Mouse (Mus musculus): ENCODE measurements around the gene Adgrg4. TPM values are rescaled to one million over a fixed set of nuclear protein-coding genes. Genes with fewer than 3 reads are reported as not detected.

Gene Adgrg4
- not detected in 2 replicates for polyA plus RNA-seq (2016; fragmentation: Nextera tagmentation; extraction: Ambion mirVana)

DNA sequence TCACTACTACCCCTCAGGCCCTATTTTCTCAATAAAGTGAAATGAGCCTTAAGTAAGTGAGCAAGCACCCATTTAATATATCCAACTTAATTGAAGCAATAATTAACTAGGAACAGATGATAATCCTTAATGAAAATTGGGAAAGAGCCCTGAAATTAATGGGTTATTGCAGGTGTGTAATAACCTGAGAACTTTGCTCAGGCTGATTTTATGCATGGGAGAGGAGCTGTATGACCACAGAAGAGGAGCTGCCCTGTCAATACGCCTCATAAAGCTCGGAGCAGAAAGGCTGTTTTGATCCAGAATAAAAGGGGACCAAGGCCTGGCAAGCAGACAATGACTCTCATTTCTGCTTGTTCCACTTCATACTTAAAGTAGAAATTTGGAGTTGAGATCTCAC is at the start of gene Adgrg4:
TSS of gene Adgrg4 (plus strand) at position 301 of the 400 bp plus-strand sequence.
- no peak within 1 kb of the TSS for H3K27ac ChIP-seq
- no peak within 1 kb of the TSS for H3K4me3 ChIP-seq
- no peak within 1 kb of the TSS for H3K4me2 ChIP-seq (replicated peaks)
- no peaks in the 10 kb centered on the region for H3K4me1 ChIP-seq
- ATAC-seq (ENCODE audit: insufficient number of reproducible peaks, insufficient read depth, low FRiP score, low TSS enrichment) = no peak
- H3K9ac ChIP-seq = no peak within 1 kb of the TSS
- no peaks in the 10 kb centered on the region for H3K36me3 ChIP-seq
- 87% methylated on average over 2 of the region's 2 CpGs for WGBS
- no peaks in the 10 kb centered on the region for H3K27me3 ChIP-seq
- no peaks in the 10 kb centered on the region for H3K9me3 ChIP-seq

DNA sequence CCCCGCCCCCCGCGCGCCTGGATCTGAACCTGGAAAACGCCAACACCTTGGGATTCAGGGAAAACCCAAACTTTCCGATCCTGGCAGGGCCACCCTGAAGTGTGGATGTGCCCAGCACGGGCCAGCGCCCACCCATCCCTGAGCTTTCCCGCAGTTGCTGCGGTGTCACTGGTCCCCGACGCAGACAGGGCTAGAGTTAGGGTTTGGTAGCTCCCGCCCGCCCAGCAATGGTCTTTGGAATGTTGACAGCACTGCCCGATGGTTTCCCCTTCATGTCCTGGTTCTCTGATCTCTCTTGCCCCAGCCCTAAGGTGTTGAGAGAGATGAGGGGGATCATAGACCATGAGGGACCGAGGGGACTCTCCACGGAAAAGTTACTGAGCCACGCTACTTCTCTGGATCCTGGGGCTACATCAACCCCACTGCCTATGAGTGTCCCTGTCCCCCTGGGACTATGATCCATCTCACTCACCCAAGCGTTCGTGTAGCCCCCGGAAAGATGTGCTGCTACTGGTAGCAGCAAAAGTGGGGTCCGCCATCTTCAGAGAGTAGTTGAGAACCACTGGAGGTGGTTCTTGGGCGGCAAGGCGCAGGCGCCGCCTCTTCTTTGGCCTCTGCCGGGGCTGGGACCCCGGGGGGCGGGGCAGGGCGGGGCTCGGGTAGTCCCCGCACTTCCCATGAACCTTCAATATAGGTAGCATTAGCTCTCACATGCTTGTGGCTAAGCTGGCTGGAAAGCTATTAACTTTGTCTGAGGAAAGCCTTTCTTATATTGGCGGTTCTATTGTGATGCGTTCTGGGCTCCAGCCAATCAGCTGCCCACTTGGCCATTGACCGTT is 48.0 kb upstream of the Adgrg4 start, which contains the start of gene Map7d3:
TSS of gene Map7d3 (minus strand) at position 562 of the 839 bp plus-strand sequence.
- Histone ChIP-seq H3K4me2 (replicated peaks) (peak within 1 kb of the TSS; percentile 55), H3K9me3 (no peaks in the 10 kb centered on the region), H3K4me1 (no peaks in the 10 kb centered on the region), H3K4me3 (peak within 1 kb of the TSS; percentile 44), H3K27me3 (no peaks in the 10 kb centered on the region), H3K9ac (peak within 1 kb of the TSS; percentile 30; the same call in 1 of the 2 replicates), H3K27ac (no peak within 1 kb of the TSS), H3K36me3 (no peaks in the 10 kb centered on the region)
- ATAC-seq (ENCODE audit: insufficient number of reproducible peaks, insufficient read depth, low FRiP score, low TSS enrichment) = no peak
- WGBS = 16% methylated on average over 34 of the region's 35 CpGs

GRCm38 (mm10) chrX:56827492-56827891 is 42.5 kb upstream of the Adgrg4 start:
- WGBS = 75% methylated on average over 6 of the region's 6 CpGs
- ATAC-seq (ENCODE audit: insufficient number of reproducible peaks, insufficient read depth, low FRiP score, low TSS enrichment) = no peak

DNA sequence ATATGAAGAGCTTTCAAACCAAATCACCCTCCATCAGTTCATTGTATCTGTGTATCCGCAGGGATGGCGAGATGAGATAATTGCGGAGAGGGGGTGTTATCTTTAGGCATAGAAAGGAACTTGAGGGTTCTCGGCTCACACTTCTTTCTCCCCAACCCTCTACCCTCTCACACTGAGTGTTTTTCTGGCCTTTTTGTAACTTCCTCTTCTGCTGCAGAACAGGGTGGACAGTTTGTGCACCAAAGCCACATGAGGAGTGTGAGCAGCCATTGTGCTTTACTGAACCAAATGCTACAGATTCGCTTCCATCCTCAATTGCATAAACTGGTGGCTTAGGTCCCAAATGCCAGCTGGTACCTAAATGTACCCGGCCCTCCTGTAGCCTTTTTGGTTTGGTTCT is 34.1 kb upstream of the Adgrg4 start:
- H3K27ac ChIP-seq = no peak overlapping the region
- H3K4me1 ChIP-seq = no peaks in the 10 kb centered on the region
- H3K9me3 ChIP-seq = no peaks in the 10 kb centered on the region
- H3K27me3 ChIP-seq = no peaks in the 10 kb centered on the region
- ATAC-seq (ENCODE audit: insufficient number of reproducible peaks, insufficient read depth, low FRiP score, low TSS enrichment) = no peak
- no peak overlapping the region for H3K4me3 ChIP-seq
- no peaks in the 10 kb centered on the region for H3K36me3 ChIP-seq
- 83% methylated on average over 6 of the region's 6 CpGs for WGBS
- H3K9ac ChIP-seq = no peak overlapping the region
- no peak overlapping the region for H3K4me2 ChIP-seq (replicated peaks)

More at GRCm38 (mm10) chrX:56827492-56827891, 42.5 kb upstream of the Adgrg4 start:
- Histone ChIP-seq H3K4me1 (no peaks in the 10 kb centered on the region), H3K36me3 (no peaks in the 10 kb centered on the region), H3K9me3 (no peaks in the 10 kb centered on the region), H3K27me3 (no peaks in the 10 kb centered on the region), H3K27ac (no peak overlapping the region), H3K4me3 (no peak overlapping the region), H3K4me2 (replicated peaks) (no peak overlapping the region), H3K9ac (no peak overlapping the region)

DNA sequence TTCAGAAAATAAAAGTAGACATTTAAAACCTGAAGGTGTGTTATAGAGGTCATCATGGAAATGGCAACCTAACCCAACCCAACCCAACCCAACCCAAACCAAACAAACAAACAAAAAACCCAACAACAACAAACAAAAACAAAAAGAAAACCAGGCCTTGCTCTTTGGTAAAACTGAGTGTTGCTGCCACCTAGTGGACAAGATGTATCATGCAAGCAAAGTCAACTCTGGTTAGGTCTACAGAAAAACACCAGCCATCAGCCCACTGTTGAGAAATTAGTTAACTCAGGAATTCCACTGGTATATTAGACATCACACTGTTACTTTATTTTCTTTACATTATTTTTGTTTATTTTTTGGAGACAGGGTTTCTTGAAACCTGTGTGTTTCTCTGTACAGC is 30.6 kb upstream of the Adgrg4 start:
- Histone ChIP-seq H3K4me2 (replicated peaks) (no peak overlapping the region), H3K4me3 (no peak overlapping the region), H3K9ac (no peak overlapping the region), H3K4me1 (no peaks in the 10 kb centered on the region), H3K27ac (no peak overlapping the region), H3K9me3 (no peaks in the 10 kb centered on the region), H3K27me3 (no peaks in the 10 kb centered on the region), H3K36me3 (no peaks in the 10 kb centered on the region)
- ATAC-seq (ENCODE audit: insufficient number of reproducible peaks, insufficient read depth, low FRiP score, low TSS enrichment) = no peak

GRCm38 (mm10) chrX:56841255-56841654 is 28.7 kb upstream of the Adgrg4 start:
- ATAC-seq (ENCODE audit: insufficient number of reproducible peaks, insufficient read depth, low FRiP score, low TSS enrichment) = no peak
- no peak overlapping the region for H3K27ac ChIP-seq
- H3K4me1 ChIP-seq = no peaks in the 10 kb centered on the region
- no peak overlapping the region for H3K4me3 ChIP-seq
- no peaks in the 10 kb centered on the region for H3K9me3 ChIP-seq
- H3K4me2 ChIP-seq (replicated peaks) = no peak overlapping the region
- no peaks in the 10 kb centered on the region for H3K27me3 ChIP-seq
- no peaks in the 10 kb centered on the region for H3K36me3 ChIP-seq
- WGBS = 72% methylated on average over 5 of the region's 5 CpGs
- H3K9ac ChIP-seq = no peak overlapping the region

- Histone ChIP-seq H3K27ac (no peak overlapping the region), H3K36me3 (no peaks in the 10 kb centered on the region), H3K9ac (no peak overlapping the region), H3K27me3 (no peaks in the 10 kb centered on the region), H3K4me1 (no peaks in the 10 kb centered on the region), H3K4me3 (no peak overlapping the region), H3K9me3 (no peaks in the 10 kb centered on the region), H3K4me2 (replicated peaks) (no peak overlapping the region)
- 76% methylated on average over 2 of the region's 2 CpGs for WGBS
- ATAC-seq (ENCODE audit: insufficient number of reproducible peaks, insufficient read depth, low FRiP score, low TSS enrichment) = no peak
These were observed 142.9 kb downstream of the Adgrg4 start for GRCm38 (mm10) chrX:57012891-57013290.

- H3K36me3 ChIP-seq = no peaks in the 10 kb centered on the region
- ATAC-seq (ENCODE audit: insufficient number of reproducible peaks, insufficient read depth, low FRiP score, low TSS enrichment) = no peak
- no peak within 1 kb of the TSS for H3K27ac ChIP-seq
- no peaks in the 10 kb centered on the region for H3K4me1 ChIP-seq
- H3K4me3 ChIP-seq = no peak within 1 kb of the TSS
- H3K9me3 ChIP-seq = no peaks in the 10 kb centered on the region
- H3K4me2 ChIP-seq (replicated peaks) = no peak within 1 kb of the TSS
- no peak within 1 kb of the TSS for H3K9ac ChIP-seq
- H3K27me3 ChIP-seq = no peaks in the 10 kb centered on the region
- WGBS = 76% methylated on average over 5 of the region's 5 CpGs
These were observed 172.8 kb downstream of the Adgrg4 start, which contains the start of gene Brs3 for GRCm38 (mm10) chrX:57042774-57043173. Brs3 (plus strand) TSS chrX:57043074.

GRCm38 (mm10) chrX:57043869-57044268 is 173.9 kb downstream of the Adgrg4 start:
- H3K9me3 ChIP-seq = no peaks in the 10 kb centered on the region
- no peak overlapping the region for H3K4me3 ChIP-seq
- H3K4me1 ChIP-seq = no peaks in the 10 kb centered on the region
- WGBS = 83% methylated on average over 6 of the region's 6 CpGs
- H3K36me3 ChIP-seq = no peaks in the 10 kb centered on the region
- H3K4me2 ChIP-seq (replicated peaks) = no peak overlapping the region
- no peak for ATAC-seq (ENCODE audit: insufficient number of reproducible peaks, insufficient read depth, low FRiP score, low TSS enrichment)
- no peaks in the 10 kb centered on the region for H3K27me3 ChIP-seq
- no peak overlapping the region for H3K9ac ChIP-seq
- no peak overlapping the region for H3K27ac ChIP-seq

Other genes starting within 250 kb of the Adgrg4 start
- 43.8 and 45.8 TPM in 2 replicates for gene Fhl1, start 138.4 kb upstream of the Adgrg4 start, polyA plus RNA-seq (2016; fragmentation: Nextera tagmentation; extraction: Ambion mirVana)
- 2.5 and 3.4 TPM in 2 replicates for gene Map7d3, start 47.8 kb upstream of the Adgrg4 start, polyA plus RNA-seq (2016; fragmentation: Nextera tagmentation; extraction: Ambion mirVana)
- gene Brs3, start 172.9 kb downstream of the Adgrg4 start, polyA plus RNA-seq (2016; fragmentation: Nextera tagmentation; extraction: Ambion mirVana) = not detected in 2 replicates
- gene Htatsf1, start 183.4 kb downstream of the Adgrg4 start, polyA plus RNA-seq (2016; fragmentation: Nextera tagmentation; extraction: Ambion mirVana) = 85.1 and 93.0 TPM in 2 replicates
- gene Vgll1, start 217.9 kb downstream of the Adgrg4 start, polyA plus RNA-seq (2016; fragmentation: Nextera tagmentation; extraction: Ambion mirVana) = 0.51 and 0.55 TPM in 2 replicates

Measured in embryonic facial prominence, embryonic 12.5 days (tissue).